Mouse (Mus musculus): ENCODE data around the gene Taok3.
"Not testable (repeated sequence)": the region's sequence is repeated elsewhere in the genome, so short reads cannot be mapped to it uniquely, and the experiment has no call there.

Taok3 gene

GRCm38 (mm10) chr5:117258276-117258675 lies 138.3 kb downstream of the Taok3 start:
- no peak for DNase-seq (ENCODE audit: low spot score in 2 of 2)

GRCm38 (mm10) chr5:117263566-117263965 lies 143.6 kb downstream of the Taok3 start:
- no peak for DNase-seq (ENCODE audit: low spot score in 2 of 2)

GRCm38 (mm10) chr5:117264701-117265100 lies 144.8 kb downstream of the Taok3 start:
- DNase-seq (ENCODE audit: low spot score in 2 of 2): no peak

DNA sequence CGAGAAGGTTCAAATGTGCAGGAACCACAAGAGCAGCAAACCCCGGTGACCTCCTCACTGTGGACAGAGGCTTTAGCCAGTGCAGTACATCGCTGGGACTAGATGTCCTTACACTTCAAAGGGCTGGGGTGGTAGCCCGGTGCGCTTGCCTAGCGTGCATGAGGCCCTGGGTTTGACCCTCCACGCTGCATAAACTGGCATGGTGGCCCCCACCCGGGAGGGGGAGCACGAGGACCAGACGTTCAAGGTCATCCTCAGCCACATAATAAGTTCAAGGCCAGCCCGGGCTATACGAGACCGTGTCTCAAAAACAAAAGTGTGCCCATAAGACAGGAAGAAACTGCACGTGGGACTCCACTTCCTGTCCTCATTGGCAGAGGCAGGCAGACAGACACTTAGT lies 148.0 kb downstream of the Taok3 start:
- DNase-seq (ENCODE audit: low spot score in 2 of 2): no peak

GRCm38 (mm10) chr5:117268749-117269148 lies 148.8 kb downstream of the Taok3 start:
- DNase-seq (ENCODE audit: low spot score in 2 of 2): no peak

GRCm38 (mm10) chr5:117269395-117269794 lies 149.5 kb downstream of the Taok3 start:
- no peak for DNase-seq (ENCODE audit: low spot score in 2 of 2)

DNA sequence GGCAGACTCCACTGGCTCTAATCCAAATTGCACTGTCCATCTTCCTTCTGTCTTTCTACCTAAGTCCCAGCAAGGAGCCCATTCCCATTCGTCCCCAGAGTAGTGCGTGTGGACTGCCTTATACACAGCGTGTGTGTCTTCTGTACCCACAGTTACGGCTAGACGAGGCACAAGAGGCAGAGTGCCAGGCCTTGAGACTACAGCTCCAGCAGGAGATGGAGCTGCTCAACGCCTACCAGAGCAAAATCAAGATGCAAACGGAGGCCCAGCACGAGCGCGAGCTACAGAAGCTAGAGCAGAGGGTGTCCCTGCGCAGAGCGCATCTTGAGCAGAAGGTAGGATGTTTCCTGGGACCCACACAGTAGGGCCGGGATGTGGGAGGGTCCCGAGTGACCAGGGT lies 152.0 kb downstream of the Taok3 start:
- no peak for DNase-seq (ENCODE audit: low spot score in 2 of 2)

DNA sequence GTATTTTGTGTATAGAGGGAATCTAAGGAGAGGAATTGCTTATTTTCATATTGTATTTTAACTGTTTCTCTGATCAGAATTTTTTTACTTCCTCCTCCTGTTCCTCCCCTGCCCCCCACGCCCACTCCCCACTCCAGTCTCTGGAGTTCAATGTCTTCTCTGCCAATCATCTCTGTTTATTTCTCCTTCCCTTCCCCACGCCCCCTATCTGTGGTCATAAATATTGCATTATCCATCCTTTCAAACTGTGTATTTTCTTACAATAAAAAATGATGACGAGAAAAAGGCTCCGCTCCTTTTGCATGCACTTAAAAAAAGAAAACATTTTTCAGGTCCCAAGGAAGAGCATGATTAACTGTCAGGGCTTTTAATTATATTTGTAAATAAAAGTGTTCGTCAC lies 154.9 kb downstream of the Taok3 start:
- no peak for DNase-seq (ENCODE audit: low spot score in 2 of 2)

GRCm38 (mm10) chr5:117277784-117278183 lies 157.9 kb downstream of the Taok3 start:
- no peak for DNase-seq (ENCODE audit: low spot score in 2 of 2)

- no peak for DNase-seq (ENCODE audit: low spot score in 2 of 2)
These were observed 159.1 kb downstream of the Taok3 start for GRCm38 (mm10) chr5:117278809-117279668.

DNA sequence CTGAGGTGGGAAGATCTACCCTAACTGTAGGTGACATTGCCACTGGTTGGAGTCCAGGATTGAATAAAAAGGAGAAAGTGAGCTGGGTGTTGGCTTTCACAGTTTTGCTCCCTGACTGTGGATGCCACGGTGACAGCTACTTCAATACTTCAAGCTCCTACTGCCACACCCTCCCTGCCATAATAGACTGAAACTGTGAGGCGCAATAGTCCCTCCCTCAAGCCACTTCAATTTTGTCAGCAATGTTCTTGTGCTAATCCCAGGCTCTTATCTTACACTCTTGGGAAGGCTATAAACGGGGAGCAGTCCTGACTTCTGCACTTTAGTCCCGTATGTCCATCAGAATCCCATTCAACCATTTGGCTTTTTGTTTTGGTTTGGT lies 159.7 kb downstream of the Taok3 start:
- DNase-seq (ENCODE audit: low spot score in 2 of 2): no peak

GRCm38 (mm10) chr5:117281536-117281935 lies 161.6 kb downstream of the Taok3 start:
- DNase-seq (ENCODE audit: low spot score in 2 of 2): no peak

- no peak for DNase-seq (ENCODE audit: low spot score in 2 of 2)
These were observed 162.4 kb downstream of the Taok3 start for GRCm38 (mm10) chr5:117282360-117282759.

DNA sequence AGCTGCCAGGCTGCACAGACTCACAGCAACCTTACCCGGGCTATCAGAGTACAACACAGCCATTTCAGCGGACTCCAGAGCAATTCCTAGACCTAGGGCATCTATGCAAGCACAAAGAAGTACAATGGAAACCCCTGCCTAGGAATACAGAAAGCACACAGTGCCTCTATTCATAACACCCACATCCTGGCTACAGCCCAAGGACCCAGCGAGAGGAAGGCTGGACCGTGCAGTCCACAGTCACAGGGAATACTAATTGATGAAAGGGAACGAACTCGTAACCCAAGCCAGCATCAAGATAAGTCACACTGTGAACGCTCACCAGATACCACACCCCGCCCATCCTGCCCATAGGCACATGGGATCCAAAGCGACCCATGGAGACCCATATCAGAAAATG lies 164.1 kb downstream of the Taok3 start:
- DNase-seq (ENCODE audit: low spot score in 2 of 2): no peak

DNA sequence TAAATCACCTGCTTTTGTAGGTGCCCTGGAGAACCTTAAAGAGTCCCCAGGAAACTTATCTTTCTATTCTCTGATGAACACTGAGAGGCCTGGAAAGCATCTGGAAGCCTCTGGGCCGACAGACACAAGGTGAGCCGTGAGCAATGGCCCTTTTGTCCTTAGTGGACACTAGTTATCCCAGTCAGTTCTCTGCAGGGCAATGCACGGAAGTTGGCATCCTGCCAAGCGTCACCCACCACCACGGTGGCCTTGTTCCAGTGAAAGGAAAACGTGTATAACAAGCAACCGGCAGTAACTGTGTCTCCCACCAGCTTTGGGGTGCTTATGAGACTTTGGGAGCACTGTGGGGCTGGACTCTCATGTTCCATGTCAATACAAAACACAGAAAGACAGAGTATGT lies 164.8 kb downstream of the Taok3 start:
- DNase-seq (ENCODE audit: low spot score in 2 of 2): no peak

DNA sequence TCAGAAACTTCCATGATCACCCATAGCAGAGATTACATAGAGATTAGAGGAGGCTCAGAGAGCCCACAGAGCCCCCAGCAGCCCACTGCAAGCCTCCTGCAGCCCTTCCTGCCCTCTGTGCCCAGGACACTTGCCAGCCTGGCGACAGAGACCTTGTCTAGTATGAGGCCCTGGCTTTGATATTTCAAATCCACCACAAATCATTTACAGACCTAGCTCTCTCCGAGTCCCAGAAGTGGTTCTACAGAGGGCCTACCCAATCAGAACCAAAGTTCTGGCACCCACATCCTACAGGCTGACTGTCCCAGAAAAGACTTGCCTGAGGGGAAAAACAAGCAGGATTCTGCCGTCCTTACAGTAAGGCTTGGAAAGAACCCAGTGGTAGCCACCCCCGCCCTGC lies 165.3 kb downstream of the Taok3 start:
- no peak for DNase-seq (ENCODE audit: low spot score in 2 of 2)

DNA sequence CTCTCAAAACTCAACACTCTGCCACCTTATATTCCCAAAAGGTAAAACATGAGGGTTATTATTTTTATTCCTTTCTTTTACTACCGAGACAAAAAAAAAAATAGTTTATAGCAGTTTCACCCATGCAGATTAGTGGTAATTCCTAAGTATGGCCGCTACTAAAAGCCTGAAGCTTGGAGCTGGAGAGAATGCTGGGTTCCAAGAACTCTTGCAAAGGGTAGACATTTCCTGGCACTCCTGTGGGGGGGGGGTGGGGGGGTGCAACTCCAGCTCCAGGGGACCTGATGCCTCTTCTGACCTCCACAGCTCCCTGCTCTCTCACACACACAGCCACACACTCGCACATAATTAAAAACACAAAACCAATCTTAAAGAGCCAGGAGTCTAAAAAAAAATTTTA lies 166.4 kb downstream of the Taok3 start:
- DNase-seq (ENCODE audit: low spot score in 2 of 2): no peak

GRCm38 (mm10) chr5:117286831-117287822 lies 167.2 kb downstream of the Taok3 start, which contains the start of gene Pebp1:
TSS of gene Pebp1 (minus strand) at chr5:117287625.
- peak; percentile 86 to 95 for DNase-seq (ENCODE audit: low spot score in 2 of 2)

DNA sequence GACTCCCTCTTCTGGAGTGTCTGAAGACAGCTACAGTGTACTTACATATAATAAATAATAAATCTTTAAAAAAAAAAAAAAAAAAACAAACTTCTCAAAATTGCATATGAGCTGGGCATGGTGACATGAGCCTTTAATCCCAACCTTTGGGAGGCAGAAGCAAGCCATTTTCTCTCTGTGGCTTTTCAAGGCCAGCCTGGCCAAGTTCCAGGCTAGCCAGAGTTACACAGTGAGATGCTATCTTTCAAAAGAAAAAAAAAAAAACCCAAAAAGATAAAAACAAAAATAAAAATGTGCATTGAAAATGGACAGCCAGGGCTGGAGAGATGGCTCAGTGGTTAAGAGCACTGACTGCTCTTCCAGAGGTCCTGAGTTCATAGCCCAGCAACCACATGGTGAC lies 169.7 kb downstream of the Taok3 start:
- no peak for DNase-seq (ENCODE audit: low spot score in 2 of 2)

GRCm38 (mm10) chr5:117290081-117290480 lies 170.2 kb downstream of the Taok3 start:
- no peak for DNase-seq (ENCODE audit: low spot score in 2 of 2)

GRCm38 (mm10) chr5:117291312-117291711 lies 171.4 kb downstream of the Taok3 start:
- no peak for DNase-seq (ENCODE audit: low spot score in 2 of 2)

DNA sequence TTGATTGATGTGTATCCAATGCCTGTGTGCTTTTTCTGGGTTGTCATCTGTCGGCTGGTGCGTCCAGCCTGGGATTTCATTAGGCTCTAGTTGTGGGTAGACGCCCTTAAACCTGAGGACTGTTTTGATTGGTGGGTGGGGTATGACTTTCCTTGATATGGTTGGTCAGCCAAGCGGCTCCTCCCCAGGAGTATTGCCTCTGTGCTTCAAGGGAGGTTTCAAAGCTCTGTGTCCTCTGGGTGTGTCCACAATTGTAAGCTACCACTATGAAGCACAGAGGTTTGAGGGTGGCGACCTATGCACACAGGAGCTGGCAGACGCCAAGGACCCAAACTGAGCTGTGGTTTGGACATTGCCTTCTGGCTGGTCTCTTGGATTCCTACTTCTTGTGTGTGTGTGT lies 172.6 kb downstream of the Taok3 start:
- no peak for DNase-seq (ENCODE audit: low spot score in 2 of 2)

DNA sequence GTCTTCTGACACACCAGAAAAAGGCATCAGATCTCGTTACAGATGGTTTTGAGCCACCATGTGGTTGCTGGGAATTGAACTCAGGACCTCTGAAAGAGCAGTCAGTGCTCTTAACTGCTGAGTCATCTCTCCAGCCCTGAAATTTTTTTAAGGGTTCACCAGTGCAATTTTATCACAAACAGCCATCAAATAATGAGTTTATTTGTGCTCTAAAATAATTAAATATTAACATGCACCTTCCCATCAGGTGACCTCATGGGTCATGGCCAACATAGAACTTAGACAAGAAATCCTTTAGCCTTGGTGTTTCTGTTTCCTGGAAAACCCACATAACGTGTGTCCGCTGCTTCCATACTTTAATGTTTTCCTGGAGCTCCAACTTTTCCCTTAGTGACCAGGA lies 173.8 kb downstream of the Taok3 start:
- not testable (repeated sequence) for DNase-seq (ENCODE audit: low spot score in 2 of 2)
